Mouse (Mus musculus): Measurements from ENCODE around the gene Qtrt1. TPM values are rescaled to one million over a fixed set of nuclear protein-coding genes. Genes with fewer than 3 reads are reported as not detected.

Gene Qtrt1
- polyA plus RNA-seq, 1 experiment, result 20.7 TPM

DNA sequence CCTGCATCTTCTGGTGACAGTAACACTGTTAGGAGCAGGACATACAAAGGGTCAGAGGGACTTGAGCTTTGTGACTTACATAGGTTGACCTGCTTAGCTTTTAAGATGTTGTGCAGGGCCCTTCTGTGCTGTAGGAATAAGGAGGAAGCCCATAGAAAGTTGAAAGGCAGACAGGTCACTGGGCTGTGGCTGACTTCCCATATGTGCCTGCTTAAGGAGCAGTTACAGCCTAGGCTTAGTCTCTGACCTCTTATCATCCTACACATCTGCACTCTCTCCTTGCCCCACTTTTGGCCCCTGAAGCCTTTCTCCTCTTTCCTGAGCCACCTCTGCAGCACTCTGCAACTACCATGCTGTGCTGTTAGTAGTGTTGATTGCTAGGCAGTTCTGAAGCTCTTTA is 27.7 kb upstream of the Qtrt1 start:
- Histone ChIP-seq H3K4me3 (replicated peaks) (no peak overlapping the region), H3K9me3 (no peaks in the 10 kb centered on the region), H3K27me3 (replicated peaks) (no peaks in the 10 kb centered on the region), H3K4me1 (peaks cover 56% of the 10 kb centered on the region), H3K36me3 (replicated peaks; ENCODE audit: low read length) (peaks cover 69% of the 10 kb centered on the region)
- TF ChIP-seq FLI1 (IDR thresholded peaks at IDR 0.05; ENCODE audit: low read length) (no peak), GATA1 (IDR thresholded peaks at IDR 0.05; ENCODE audit: borderline replicate concordance, low read length) (no peak)

DNA sequence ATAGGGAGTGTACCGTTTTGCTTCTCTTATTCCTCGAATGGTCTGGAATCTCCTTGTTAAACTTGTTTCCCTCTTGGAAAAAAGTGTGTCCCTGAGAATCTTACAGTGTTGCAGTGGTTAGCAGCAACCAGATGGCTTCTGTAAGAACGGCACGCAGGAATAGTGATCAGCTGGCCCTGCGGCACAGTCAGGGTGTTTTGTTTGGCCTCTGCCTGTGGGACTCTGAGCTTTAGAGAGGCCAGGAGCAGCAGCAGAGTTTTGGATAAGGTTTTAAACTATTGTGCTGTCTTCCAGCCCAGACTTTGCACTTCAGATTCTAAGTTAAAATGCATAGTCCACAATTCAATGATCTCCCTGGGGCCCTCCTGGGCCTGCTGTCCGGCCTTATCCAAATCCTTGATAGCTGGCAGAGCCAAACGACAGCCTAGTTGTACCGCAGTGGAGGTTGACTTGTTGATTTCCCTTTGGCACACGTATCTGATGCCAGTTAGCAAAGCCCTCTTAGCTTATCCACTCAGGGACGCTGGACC is 18.9 kb upstream of the Qtrt1 start:
- no peaks in the 10 kb centered on the region for H3K9me3 ChIP-seq
- no peaks in the 10 kb centered on the region for H3K27me3 ChIP-seq (replicated peaks)
- H3K36me3 ChIP-seq (replicated peaks; ENCODE audit: low read length), result peaks cover 97% of the 10 kb centered on the region
- peaks cover 7% of the 10 kb centered on the region; the same call in 1 of the 2 replicates for H3K4me1 ChIP-seq
- TF ChIP-seq FLI1 (IDR thresholded peaks at IDR 0.05; ENCODE audit: low read length) (no peak), GATA1 (IDR thresholded peaks at IDR 0.05; ENCODE audit: borderline replicate concordance, low read length) (no peak)
- H3K4me3 ChIP-seq (replicated peaks), result no peak overlapping the region

DNA sequence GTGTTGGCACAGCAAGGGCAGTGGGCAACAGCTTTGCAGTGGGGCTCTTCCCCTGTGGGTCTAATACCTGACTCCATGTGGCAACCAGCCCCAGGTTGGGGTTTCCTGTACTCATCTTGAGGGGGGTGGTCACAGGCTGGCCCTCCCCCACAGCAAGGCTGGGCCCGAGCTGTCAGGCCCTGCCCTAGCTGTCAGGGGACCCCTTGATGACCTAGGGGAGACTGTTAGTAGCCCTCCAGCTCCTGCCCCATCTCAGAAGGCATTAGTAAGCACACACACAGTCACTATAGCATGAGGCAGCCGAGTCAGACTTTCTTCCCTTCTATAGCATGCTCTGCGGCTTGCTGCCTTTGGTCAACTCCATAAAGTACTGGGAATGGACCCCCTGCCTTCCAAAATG is 15.9 kb upstream of the Qtrt1 start:
- Histone ChIP-seq H3K4me1 (no peaks in the 10 kb centered on the region), H3K36me3 (replicated peaks; ENCODE audit: low read length) (peaks cover 99% of the 10 kb centered on the region), H3K4me3 (replicated peaks) (no peak overlapping the region), H3K27me3 (replicated peaks) (no peaks in the 10 kb centered on the region), H3K9me3 (no peaks in the 10 kb centered on the region)
- TF ChIP-seq GATA1 (IDR thresholded peaks at IDR 0.05; ENCODE audit: borderline replicate concordance, low read length), result no peak

GRCm38 (mm10) chr9:21397170-21397569 is 14.5 kb upstream of the Qtrt1 start:
- no peaks in the 10 kb centered on the region for H3K4me1 ChIP-seq
- H3K9me3 ChIP-seq, result no peaks in the 10 kb centered on the region
- no peak overlapping the region for H3K4me3 ChIP-seq (replicated peaks)
- TF ChIP-seq FLI1 (IDR thresholded peaks at IDR 0.05; ENCODE audit: low read length) (no peak), GATA1 (IDR thresholded peaks at IDR 0.05; ENCODE audit: borderline replicate concordance, low read length) (no peak)
- no peaks in the 10 kb centered on the region for H3K27me3 ChIP-seq (replicated peaks)
- H3K36me3 ChIP-seq (replicated peaks; ENCODE audit: low read length), result peaks cover 99% of the 10 kb centered on the region

DNA sequence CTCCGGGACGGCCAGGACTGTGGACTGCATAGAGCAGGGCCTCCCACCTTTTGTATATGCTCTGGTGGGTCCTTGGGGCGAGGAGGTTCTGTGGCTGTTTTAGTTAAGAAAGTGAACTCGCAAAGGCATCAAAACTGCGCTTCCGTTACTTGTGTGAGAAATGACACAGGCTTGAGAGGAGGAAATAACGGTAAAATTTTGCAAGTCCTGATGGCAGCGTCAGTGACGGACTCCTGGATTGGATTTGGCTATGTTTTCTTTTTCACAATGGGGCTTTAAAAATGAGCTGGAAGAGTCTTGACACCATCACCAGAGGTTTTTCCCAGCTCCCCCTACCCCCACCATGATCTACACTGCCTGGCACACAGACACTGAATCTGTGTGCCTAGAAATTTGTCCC is 10.6 kb upstream of the Qtrt1 start:
- H3K4me3 ChIP-seq (replicated peaks), result no peak overlapping the region
- H3K36me3 ChIP-seq (replicated peaks; ENCODE audit: low read length), result peaks cover 99% of the 10 kb centered on the region
- H3K9me3 ChIP-seq, result no peaks in the 10 kb centered on the region
- no peak for TF ChIP-seq GATA1 (IDR thresholded peaks at IDR 0.05; ENCODE audit: borderline replicate concordance, low read length)
- no peak for TF ChIP-seq FLI1 (IDR thresholded peaks at IDR 0.05; ENCODE audit: low read length)
- peaks cover 3% of the 10 kb centered on the region; the same call in 1 of the 2 replicates for H3K4me1 ChIP-seq
- H3K27me3 ChIP-seq (replicated peaks), result no peaks in the 10 kb centered on the region

DNA sequence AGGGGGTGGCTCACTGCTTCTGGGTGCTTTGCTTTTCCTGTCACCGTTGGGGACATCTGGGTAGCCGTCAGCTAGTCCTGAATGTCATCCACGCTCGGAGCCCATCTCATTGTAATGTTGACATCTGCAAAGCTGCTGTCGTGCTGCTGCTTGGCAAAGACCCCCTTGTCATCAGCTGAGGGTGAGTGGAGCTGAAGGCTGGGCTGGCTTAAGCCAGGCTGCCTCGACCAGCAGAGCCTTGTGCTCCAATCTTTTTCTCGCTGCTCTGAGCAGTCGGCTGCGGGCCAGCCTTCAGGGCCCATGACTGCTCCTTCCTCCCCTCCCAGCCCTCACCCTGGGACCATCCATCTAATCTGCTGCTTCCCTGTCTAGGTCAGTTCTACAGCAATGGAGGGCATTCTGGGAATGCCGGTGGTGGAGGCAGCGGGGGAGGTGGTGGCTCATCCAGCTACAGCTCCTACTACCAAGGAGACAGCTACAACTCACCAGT is 8.8 kb upstream of the Qtrt1 start:
- H3K9me3 ChIP-seq, result no peaks in the 10 kb centered on the region
- no peaks in the 10 kb centered on the region for H3K27me3 ChIP-seq (replicated peaks)

GRCm38 (mm10) chr9:21403745-21404144 is 7.9 kb upstream of the Qtrt1 start:
- H3K9me3 ChIP-seq, result no peaks in the 10 kb centered on the region
- H3K36me3 ChIP-seq (replicated peaks; ENCODE audit: low read length), result peaks cover 84% of the 10 kb centered on the region
- TF ChIP-seq FLI1 (IDR thresholded peaks at IDR 0.05; ENCODE audit: low read length) (no peak), GATA1 (IDR thresholded peaks at IDR 0.05; ENCODE audit: borderline replicate concordance, low read length) (no peak)
- no peak overlapping the region for H3K4me3 ChIP-seq (replicated peaks)
- no peaks in the 10 kb centered on the region for H3K27me3 ChIP-seq (replicated peaks)
- peaks cover 3% of the 10 kb centered on the region; the same call in 1 of the 2 replicates for H3K4me1 ChIP-seq

More for the DNA sequence above, 8.8 kb upstream of the Qtrt1 start:
- TF ChIP-seq FLI1 (IDR thresholded peaks at IDR 0.05; ENCODE audit: low read length) (no peak), GATA1 (IDR thresholded peaks at IDR 0.05; ENCODE audit: borderline replicate concordance, low read length) (no peak)
- Histone ChIP-seq H3K4me1 (peaks cover 3% of the 10 kb centered on the region; the same call in 1 of the 2 replicates), H3K4me3 (replicated peaks) (no peak overlapping the region), H3K36me3 (replicated peaks; ENCODE audit: low read length) (peaks cover 94% of the 10 kb centered on the region)

GRCm38 (mm10) chr9:21405525-21405924 is 6.1 kb upstream of the Qtrt1 start:
- Histone ChIP-seq H3K4me1 (peaks cover 10% of the 10 kb centered on the region), H3K9me3 (no peaks in the 10 kb centered on the region), H3K27me3 (replicated peaks) (no peaks in the 10 kb centered on the region), H3K36me3 (replicated peaks; ENCODE audit: low read length) (peaks cover 66% of the 10 kb centered on the region), H3K4me3 (replicated peaks) (peak overlapping the region; percentile 38)
- no peak for TF ChIP-seq FLI1 (IDR thresholded peaks at IDR 0.05; ENCODE audit: low read length)

DNA sequence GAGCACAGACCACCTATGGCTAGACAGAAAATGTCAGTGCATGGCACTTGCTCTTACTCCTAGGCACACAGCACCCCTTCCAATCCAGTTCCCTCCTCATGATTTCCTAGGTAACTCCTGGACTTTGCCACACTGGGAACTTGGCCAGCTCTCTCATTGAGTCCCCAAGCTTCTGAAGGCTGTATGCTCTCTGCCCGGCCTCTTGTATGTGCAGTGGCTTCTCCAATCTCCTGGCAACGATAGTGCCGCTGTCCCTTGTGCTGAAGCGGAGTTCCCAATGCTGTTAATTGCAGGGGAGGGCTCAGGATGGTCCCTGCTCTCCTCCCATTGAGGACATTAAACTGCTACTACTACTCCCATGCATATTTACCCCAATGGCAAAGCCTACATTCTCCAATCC is 3.7 kb upstream of the Qtrt1 start:
- no peaks in the 10 kb centered on the region for H3K27me3 ChIP-seq (replicated peaks)
- H3K4me3 ChIP-seq (replicated peaks), result no peak overlapping the region
- H3K9me3 ChIP-seq, result no peaks in the 10 kb centered on the region
- peaks cover 42% of the 10 kb centered on the region for H3K36me3 ChIP-seq (replicated peaks; ENCODE audit: low read length)
- TF ChIP-seq GATA1 (IDR thresholded peaks at IDR 0.05; ENCODE audit: borderline replicate concordance, low read length), result no peak
- no peak for TF ChIP-seq FLI1 (IDR thresholded peaks at IDR 0.05; ENCODE audit: low read length)
- peaks cover 25% of the 10 kb centered on the region for H3K4me1 ChIP-seq

GRCm38 (mm10) chr9:21408624-21409023 is 3.0 kb upstream of the Qtrt1 start:
- Histone ChIP-seq H3K4me1 (peaks cover 29% of the 10 kb centered on the region), H3K9me3 (no peaks in the 10 kb centered on the region), H3K36me3 (replicated peaks; ENCODE audit: low read length) (peaks cover 36% of the 10 kb centered on the region), H3K4me3 (replicated peaks) (no peak overlapping the region), H3K27me3 (replicated peaks) (no peaks in the 10 kb centered on the region)
- TF ChIP-seq GATA1 (IDR thresholded peaks at IDR 0.05; ENCODE audit: borderline replicate concordance, low read length) (no peak), FLI1 (IDR thresholded peaks at IDR 0.05; ENCODE audit: low read length) (no peak)
